Mouse (Mus musculus) hindbrain, embryonic 13.5 days (tissue): ENCODE data around the gene Hpcal1. TPM values are rescaled to one million over a fixed set of nuclear protein-coding genes. Genes with fewer than 3 reads are reported as not detected.
"Not testable (repeated sequence)": the region's sequence is repeated elsewhere in the genome, so short reads cannot be mapped to it uniquely, and the experiment has no call there.

Experiments used
- ATAC-seq: fragments of 200-750 bp; cut with Nextera tagmentation; 2 replicates; pipeline ENCODE4 v1.8.0; 2017; ENCODE audit warnings: moderate TSS enrichment; ENCODE audit not compliant: low FRiP score
- H3K27ac ChIP-seq: fragments of 300-500 bp; sonication (generic); 2 replicates; pipeline ENCODE4 v1.5.1; 2015; ENCODE audit warnings: inconsistent platforms, mild to moderate bottlenecking, moderate library complexity
- H3K27me3 ChIP-seq: fragments of 300-500 bp; sonication (generic); 2 replicates; pipeline ENCODE4 v1.6.1; 2015; ENCODE audit warnings: mild to moderate bottlenecking, inconsistent platforms
- H3K36me3 ChIP-seq: fragments of 300-500 bp; sonication (generic); 2 replicates; pipeline ENCODE4 v1.6.1; 2015; ENCODE audit warnings: mild to moderate bottlenecking, inconsistent platforms
- H3K4me1 ChIP-seq: fragments of 300-500 bp; sonication (generic); replicated peaks from 2 replicates; pipeline ENCODE4 v1.6.1; 2015; ENCODE audit warnings: inconsistent platforms
- H3K4me2 ChIP-seq: fragments of 300-500 bp; sonication (generic); 2 replicates; pipeline ENCODE4 v1.6.1; 2015; ENCODE audit warnings: inconsistent platforms, mild to moderate bottlenecking, moderate library complexity
- H3K4me3 ChIP-seq: fragments of 300-500 bp; sonication (generic); 2 replicates; pipeline ENCODE4 v1.5.1; 2015; ENCODE audit warnings: mild to moderate bottlenecking, inconsistent platforms
- H3K9ac ChIP-seq: fragments of 300-500 bp; sonication (generic); 2 replicates; pipeline ENCODE4 v1.6.1; 2015; ENCODE audit warnings: mild to moderate bottlenecking, inconsistent platforms
- H3K9me3 ChIP-seq: fragments of 300-500 bp; sonication (generic); 2 replicates; pipeline ENCODE4 v1.6.1; 2016; ENCODE audit warnings: inconsistent platforms
- WGBS: fragments of 180-500 bp; shearing (Covaris S2); methylation state at CpG from one replicate; pipeline ENCODE4 v1.1.7; 2015; 5-methylcytosine and 5-hydroxymethylcytosine counted together
- polyA plus RNA-seq: library from polyadenylated mRNA; unstranded; fragments of >200 nt; fragmentation: Nextera tagmentation; extraction: Ambion mirVana; gene quantifications from 2 replicates; pipeline ENCODE4 v1.2.1, GENCODE M21; 2015

Hpcal1 gene
- polyA plus RNA-seq, 1 experiment from 2014 or later, result 79.9 TPM

DNA sequence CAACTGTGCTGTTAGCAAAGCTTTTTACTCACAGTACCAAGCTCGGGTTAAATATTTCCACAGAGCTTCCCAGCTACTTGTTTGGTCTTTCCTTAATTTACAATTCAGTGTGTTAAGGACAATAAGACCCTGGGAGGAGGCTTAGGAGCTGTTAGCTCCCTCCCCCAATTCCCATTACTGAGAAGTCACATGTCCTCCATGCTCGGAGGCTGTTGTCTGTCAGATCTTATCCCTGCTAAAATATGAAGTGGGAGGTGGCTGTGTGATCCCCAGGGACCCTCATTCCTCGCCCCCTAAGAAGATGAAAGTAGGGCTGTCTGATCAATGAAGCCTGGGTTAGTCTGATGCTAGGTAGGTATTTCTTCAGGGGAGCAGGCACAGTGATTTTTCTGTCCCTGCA is 88.4 kb downstream of the Hpcal1 start:
- ATAC-seq, result peak; percentile 72
- no peak overlapping the region for H3K4me3 ChIP-seq
- no peaks in the 10 kb centered on the region for H3K36me3 ChIP-seq
- no peak overlapping the region for H3K4me2 ChIP-seq
- H3K27ac ChIP-seq, result 0 out of 2 replicates have a peak overlapping the region, but pooled peaks have one; percentile 2
- no peak overlapping the region for H3K9ac ChIP-seq
- H3K27me3 ChIP-seq, result no peaks in the 10 kb centered on the region
- peaks cover 8% of the 10 kb centered on the region for H3K4me1 ChIP-seq
- no peaks in the 10 kb centered on the region for H3K9me3 ChIP-seq
- WGBS, result 8% methylated on average over 3 of the region's 3 CpGs

GRCm38 (mm10) chr12:17789486-17789885 is 98.8 kb downstream of the Hpcal1 start:
- no peak overlapping the region for H3K4me3 ChIP-seq

DNA sequence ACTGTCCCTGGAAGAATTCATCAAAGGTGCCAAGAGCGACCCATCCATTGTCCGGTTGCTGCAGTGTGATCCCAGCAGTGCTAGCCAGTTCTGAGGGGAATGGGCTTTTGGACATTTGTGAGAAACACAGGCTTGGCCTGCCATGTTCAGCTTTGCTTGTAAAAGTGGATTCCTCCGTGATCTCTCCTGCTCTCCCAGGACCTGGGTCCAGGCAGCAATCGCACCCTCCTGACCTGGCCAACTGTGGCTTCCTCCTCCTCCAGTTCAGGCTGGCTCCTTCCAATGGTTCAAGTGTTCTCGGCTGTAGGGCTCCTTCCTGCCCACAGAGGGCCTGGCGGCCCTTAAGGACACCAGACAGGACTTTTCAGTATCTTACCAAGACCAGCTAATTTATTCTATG is 100.5 kb downstream of the Hpcal1 start:
- Histone ChIP-seq H3K4me1 (no peaks in the 10 kb centered on the region), H3K4me3 (no peak overlapping the region), H3K27me3 (no peaks in the 10 kb centered on the region), H3K27ac (no peak overlapping the region), H3K4me2 (no peak overlapping the region), H3K9ac (no peak overlapping the region), H3K36me3 (peaks cover 22% of the 10 kb centered on the region), H3K9me3 (no peaks in the 10 kb centered on the region)
- ATAC-seq, result no peak
- WGBS, result 84% methylated on average over 6 of the region's 6 CpGs

More at GRCm38 (mm10) chr12:17789486-17789885, 98.8 kb downstream of the Hpcal1 start:
- Histone ChIP-seq H3K9ac (no peak overlapping the region), H3K9me3 (no peaks in the 10 kb centered on the region), H3K36me3 (peaks cover 23% of the 10 kb centered on the region), H3K27ac (no peak overlapping the region), H3K27me3 (no peaks in the 10 kb centered on the region), H3K4me1 (no peaks in the 10 kb centered on the region), H3K4me2 (no peak overlapping the region)
- no peak for ATAC-seq
- 51% methylated on average over 3 of the region's 3 CpGs for WGBS

DNA sequence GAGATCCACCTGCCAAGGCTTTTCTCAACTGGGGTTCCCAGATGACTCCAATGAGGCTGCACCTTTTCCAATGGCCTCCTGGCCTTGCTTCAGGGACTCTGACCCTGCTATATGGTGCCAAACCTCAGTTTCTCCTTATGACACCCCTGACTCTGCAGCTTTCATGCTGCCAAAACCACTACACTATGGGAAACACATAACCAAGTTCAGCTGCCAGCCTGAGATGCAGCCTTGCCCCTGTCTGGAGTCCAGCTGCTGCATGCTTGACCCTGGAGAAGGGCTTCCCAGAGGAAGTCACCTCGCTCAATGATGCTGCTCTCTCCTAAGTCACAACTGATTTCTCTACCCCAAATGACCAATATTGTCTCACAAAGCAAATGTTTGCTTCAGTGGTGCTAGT is 102.1 kb downstream of the Hpcal1 start:
- no peak for ATAC-seq
- no peaks in the 10 kb centered on the region for H3K9me3 ChIP-seq
- no peak overlapping the region for H3K27ac ChIP-seq
- H3K4me2 ChIP-seq, result no peak overlapping the region
- no peaks in the 10 kb centered on the region for H3K27me3 ChIP-seq
- H3K4me1 ChIP-seq, result no peaks in the 10 kb centered on the region
- no peak overlapping the region for H3K9ac ChIP-seq
- no peak overlapping the region for H3K4me3 ChIP-seq
- H3K36me3 ChIP-seq, result peaks cover 6% of the 10 kb centered on the region; the same call in 1 of the 2 replicates
- WGBS, result 97% methylated on average over 1 of the region's 1 CpGs

DNA sequence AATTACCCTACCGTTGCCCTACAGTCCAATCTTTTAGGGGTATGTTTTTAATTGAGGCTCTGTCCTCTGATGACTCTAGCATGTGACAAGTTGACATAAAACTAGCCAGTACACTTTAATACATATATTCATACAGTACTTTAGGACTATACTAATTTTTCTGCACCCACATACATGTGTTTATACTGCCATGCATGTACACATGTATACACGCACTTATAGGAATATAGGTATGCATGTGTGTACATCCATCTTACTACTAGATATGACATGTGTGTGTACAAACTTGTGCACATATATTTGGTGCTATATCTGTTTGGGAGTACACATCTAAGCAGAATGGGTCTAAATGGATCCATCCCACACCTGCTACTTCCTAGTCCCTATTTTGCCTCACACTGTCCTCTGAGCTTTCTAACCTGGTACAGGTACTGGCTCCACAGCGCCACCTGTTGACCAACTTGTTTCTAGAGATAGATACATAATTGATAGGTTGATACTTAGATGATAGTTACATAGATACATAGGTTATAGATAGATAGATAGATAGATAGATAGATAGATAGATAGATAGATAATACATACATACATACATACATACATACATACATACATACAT is 105.1 kb downstream of the Hpcal1 start:
- Histone ChIP-seq H3K4me1 (no peaks in the 10 kb centered on the region), H3K27ac (no peak overlapping the region), H3K27me3 (no peaks in the 10 kb centered on the region), H3K9ac (no peak overlapping the region), H3K9me3 (no peaks in the 10 kb centered on the region), H3K4me3 (no peak overlapping the region), H3K36me3 (peaks cover 6% of the 10 kb centered on the region; the same call in 1 of the 2 replicates), H3K4me2 (no peak overlapping the region)
- 70% methylated on average over 3 of the region's 3 CpGs for WGBS
- ATAC-seq, result peak; percentile 61

- not testable (repeated sequence) for H3K27me3 ChIP-seq, ATAC-seq, H3K4me2 ChIP-seq, H3K4me3 ChIP-seq, H3K36me3 ChIP-seq, H3K9ac ChIP-seq, H3K4me1 ChIP-seq, H3K27ac ChIP-seq, H3K9me3 ChIP-seq
- WGBS, result 89% methylated on average over 11 of the region's 11 CpGs
Measured at GRCm38 (mm10) chr12:17798261-17798660, 107.6 kb downstream of the Hpcal1 start.

DNA sequence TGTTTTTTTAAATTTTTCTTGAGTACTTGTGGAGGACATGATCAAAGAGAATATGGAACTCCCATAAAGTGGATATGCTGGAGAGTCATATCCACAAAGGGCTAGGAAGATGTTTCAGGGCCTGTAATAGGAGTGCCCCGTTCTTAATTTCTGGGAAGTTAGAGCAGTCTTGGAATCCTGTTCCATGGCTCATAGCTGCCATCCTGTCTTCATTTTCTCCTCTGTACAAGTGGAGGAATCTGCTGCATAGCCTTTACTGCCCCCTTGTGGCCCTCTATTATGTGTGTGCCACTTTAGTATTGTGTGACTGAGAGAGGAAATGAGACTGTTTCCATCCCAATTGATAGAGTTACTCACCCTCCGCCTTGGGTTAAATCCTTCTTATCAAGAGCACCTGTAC is 117.9 kb downstream of the Hpcal1 start:
- H3K9me3 ChIP-seq, result no peaks in the 10 kb centered on the region
- H3K9ac ChIP-seq, result no peak overlapping the region
- H3K27me3 ChIP-seq, result no peaks in the 10 kb centered on the region
- ATAC-seq, result 0 out of 2 replicates have a peak, but pooled peaks have one; percentile 39
- H3K36me3 ChIP-seq, result no peaks in the 10 kb centered on the region
- no peak overlapping the region for H3K4me3 ChIP-seq
- H3K4me2 ChIP-seq, result no peak overlapping the region
- no peak overlapping the region for H3K27ac ChIP-seq
- H3K4me1 ChIP-seq, result no peaks in the 10 kb centered on the region
- 50% methylated on average over 2 of the region's 2 CpGs for WGBS

DNA sequence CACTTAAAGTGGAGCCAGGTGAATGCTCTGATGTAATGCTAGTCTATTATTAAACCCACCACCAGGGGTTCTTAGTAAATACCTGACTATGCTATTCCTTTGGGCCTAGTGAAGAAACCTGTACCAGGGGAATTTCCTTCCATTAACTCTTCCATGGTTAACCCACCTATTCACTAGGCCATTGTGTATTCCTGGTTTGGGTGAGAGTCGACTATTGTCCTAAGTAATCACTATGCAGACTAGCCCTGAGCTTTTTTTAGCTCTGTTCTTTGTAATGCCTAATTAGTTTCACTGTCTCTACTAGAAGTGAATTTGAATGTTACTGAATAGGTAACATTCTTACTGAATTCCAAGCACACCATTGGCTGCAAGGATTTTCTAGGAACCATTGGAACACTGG is 144.6 kb downstream of the Hpcal1 start:
- not testable (repeated sequence) for H3K4me1 ChIP-seq, H3K4me2 ChIP-seq, H3K9ac ChIP-seq, H3K4me3 ChIP-seq, H3K27me3 ChIP-seq, H3K36me3 ChIP-seq, H3K9me3 ChIP-seq, ATAC-seq, H3K27ac ChIP-seq
- 80% methylated on average over 1 of the region's 1 CpGs for WGBS

Other genes with a start within 250 kb of the Hpcal1 start
- 148 and 155 TPM in 2 replicates for gene Odc1, start 146.1 kb upstream of the Hpcal1 start, polyA plus RNA-seq